Mouse (Mus musculus) C2C12 (cell line): ENCODE measurements around the gene Mthfsd.

ENCODE experiments used
- CEBPB ChIP-seq: IDR thresholded peaks from one replicate; pipeline ENCODE4 v1.6.1; 2011; ENCODE audit warnings: low read depth, mild to moderate bottlenecking, control low read depth, moderate library complexity
- CTCF ChIP-seq: IDR thresholded peaks from one replicate; pipeline ENCODE4 v1.5.1; 2011; ENCODE audit not compliant: control insufficient read depth, insufficient read depth, insufficient read length
- FOSL1 ChIP-seq: IDR thresholded peaks from one replicate; pipeline ENCODE4 v1.8.0; 2011; ENCODE audit warnings: mild to moderate bottlenecking, low read length; ENCODE audit not compliant: poor library complexity, insufficient read depth, severe bottlenecking
- MAX ChIP-seq: IDR thresholded peaks from one replicate; pipeline ENCODE4 v1.6.1; 2011; ENCODE audit warnings: mild to moderate bottlenecking, control low read depth
- MYOD1 ChIP-seq: IDR thresholded peaks from one replicate; pipeline ENCODE4 v1.6.1; 2011; ENCODE audit warnings: low read depth; ENCODE audit not compliant: control insufficient read depth, insufficient read length
- MYOG ChIP-seq: IDR thresholded peaks from one replicate; pipeline ENCODE4 v1.6.1; 2011; ENCODE audit not compliant: control insufficient read depth, insufficient read length; ENCODE audit errors: extremely low read depth
- USF1 ChIP-seq: IDR thresholded peaks from one replicate; pipeline ENCODE4 v1.6.1; 2011; ENCODE audit warnings: low read depth, mild to moderate bottlenecking, control low read depth, moderate library complexity

DNA sequence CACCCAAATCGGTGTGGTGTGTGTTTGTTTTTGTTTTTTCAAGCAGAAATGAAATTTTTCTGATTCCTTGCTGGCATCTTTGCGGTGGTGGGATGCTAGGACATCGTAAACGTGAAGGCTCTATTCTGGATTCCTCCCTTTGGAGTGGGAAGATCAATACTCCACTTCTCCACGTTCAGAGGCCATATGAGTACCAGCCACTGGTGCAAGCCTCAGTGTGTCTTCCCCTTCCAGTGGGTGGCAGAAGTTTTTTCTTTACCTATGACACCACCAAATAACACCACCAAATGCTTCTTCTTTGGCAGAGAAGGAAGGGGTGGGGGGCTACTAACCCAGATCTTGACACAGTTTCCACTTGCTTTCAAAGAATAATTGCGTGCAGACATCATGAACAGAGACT, 18.0 kb upstream of the Mthfsd start:
- TF ChIP-seq CTCF: no peak
- no peak for TF ChIP-seq MYOD1
- no peak for TF ChIP-seq MAX
- no peak for TF ChIP-seq MYOG
- TF ChIP-seq USF1: no peak
- no peak for TF ChIP-seq FOSL1
- no peak for TF ChIP-seq CEBPB
